Mouse (Mus musculus) frontal cortex, postnatal 10 days (tissue): ENCODE measurements around the gene Igsf21.

Source experiments
- DNase-seq, 2 experiments: peaks; one replicate each; pipeline ENCODE4 v3.0.0; 2022; ENCODE audit warnings: low spot score in 2 of 2, mixed read lengths in 1 of 2

Gene Igsf21

DNA sequence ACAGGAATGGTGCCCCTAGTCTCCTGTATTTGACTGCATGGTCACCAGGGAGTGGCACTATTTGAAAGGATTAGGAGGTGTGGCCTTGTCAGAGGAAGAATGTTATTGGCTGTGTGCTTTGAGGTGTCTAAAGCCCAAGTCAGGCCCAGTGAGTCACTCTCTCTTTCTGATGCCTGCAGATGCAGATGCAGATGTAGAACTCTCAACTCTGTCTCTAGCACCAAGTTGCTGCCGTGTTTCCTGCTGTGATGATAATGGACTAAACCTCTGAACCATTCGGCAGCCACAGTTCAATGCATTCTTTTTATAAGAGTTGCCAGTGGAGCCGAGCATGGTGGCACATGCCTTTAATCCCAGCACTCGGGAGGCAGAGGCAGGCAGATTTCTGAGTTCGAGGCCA is 186.3 kb downstream of the Igsf21 start:
- DNase-seq, result no peak

DNA sequence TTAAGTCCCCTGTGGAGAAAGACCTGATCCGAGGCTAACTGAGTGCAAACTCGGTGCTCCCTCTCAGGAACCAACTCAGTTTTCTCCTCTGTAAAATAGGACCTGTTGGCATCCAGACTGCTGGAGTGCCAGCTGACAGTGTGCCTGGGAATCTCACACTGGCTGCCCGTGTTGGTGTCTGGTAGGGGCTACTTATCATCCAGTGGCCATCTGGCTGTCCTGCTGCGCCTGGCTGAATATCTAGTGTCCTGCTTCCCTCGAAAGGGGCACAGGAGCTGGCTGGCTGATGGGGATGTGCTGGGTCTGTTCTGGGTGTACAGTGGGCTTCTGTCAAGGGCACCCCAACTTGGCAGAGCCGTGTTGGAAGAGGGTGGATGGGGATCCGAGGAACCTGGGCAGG is 193.5 kb downstream of the Igsf21 start:
- DNase-seq, result no peak

DNA sequence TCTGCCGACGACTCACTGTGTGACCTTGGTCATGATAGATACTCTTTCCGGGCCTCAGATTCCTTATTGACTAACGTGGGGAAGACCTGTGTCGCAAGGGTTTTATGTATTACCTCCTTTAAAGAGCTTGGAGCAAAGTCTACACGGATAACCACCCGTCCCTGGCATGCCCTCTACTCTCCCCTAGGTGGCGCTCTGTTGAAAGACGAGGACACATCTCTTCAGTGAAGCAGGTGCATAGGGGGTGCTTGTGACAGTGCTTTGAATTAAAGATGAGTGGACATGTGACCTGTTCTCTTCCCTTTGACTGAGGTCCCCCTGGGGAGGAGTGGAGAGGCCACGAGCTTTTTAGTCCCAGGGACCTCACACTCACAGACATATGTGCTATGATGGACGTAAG is 194.0 kb downstream of the Igsf21 start:
- DNase-seq, result no peak

DNA sequence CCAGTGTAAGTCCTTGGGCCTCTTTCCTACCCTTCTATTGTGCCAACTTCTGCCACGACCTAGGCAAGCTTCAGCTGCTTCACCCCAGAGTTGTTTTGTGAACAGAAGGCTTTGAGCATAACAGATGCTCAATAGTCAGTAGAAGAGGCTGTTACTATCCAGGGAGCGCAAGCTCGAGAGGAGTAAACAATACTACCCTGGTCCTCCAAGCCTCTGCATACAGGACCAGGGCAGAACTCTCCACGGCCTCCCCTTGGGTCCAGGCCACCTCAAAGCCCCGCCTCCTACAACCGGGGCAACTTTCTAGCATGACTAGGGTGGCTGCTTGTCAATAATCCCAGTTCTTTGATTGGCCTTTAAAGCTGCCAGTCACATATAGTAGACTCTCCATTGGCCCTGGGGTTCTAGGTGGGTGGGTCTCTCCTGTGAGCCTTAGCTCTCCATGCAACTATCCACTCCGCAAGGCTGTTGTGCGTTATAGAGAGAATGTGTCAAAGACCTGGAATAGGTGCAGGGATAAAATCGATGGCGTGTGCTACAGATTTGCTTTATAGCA is 198.7 kb downstream of the Igsf21 start:
- DNase-seq, result no peak

DNA sequence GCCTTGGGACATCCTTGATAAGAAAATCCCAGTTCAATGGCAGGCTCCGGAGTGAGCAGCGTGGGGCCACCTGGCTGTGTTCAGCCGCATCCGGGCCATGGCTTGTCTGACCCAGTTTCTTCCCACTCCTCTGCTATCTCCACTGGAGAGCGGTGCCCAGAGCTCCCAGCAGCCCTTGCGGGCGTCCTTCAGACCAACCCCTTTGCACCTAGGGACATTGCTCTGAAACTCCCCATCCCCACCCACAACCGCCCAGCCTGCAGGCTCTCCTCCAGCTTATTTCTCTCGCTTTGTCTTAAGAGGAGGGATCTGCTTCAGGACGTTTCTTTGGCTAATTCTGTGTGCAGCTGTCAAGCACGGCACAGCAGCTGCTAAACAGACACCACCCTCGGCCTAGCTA is 202.6 kb downstream of the Igsf21 start:
- no peak for DNase-seq

DNA sequence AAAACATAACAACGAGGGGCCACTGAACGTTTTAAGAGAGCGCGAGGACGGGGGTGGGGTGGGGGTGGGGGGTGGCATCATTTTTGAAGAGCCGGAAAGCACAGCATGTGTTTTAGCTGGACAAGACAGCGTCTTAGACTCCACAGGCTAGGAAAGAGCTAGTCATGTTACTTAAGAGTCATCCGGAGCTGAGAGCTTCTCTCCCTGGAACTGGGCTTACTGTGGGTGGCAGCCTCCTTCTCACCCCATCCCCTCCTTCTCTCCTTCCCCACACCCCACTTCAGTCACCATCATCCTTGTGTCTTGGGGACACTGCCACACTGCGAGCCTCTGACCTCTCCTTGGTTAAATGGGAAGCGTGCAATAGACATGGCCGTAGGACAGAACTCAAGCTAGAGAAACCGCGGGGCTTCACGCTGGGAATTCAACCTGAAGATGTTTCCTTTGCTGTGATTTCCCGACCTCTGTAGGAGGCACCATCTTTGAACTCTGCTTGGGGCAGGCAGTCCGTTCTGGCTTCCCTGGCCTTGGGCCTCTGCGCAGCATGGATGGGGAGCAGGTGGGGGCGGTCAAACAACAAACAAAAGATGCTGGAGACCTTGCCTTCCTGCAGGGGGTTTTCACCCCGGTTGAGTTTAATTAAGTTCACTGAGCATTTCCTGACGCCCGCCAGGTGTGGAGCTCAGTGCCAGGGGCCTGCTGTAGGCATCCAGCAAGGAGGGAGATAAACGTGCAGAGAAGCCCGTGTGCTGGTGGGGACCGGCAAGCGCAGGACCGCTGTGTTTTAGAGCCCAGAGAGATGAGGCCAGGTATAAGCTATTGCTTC is 207.8 kb downstream of the Igsf21 start:
- no peak for DNase-seq

DNA sequence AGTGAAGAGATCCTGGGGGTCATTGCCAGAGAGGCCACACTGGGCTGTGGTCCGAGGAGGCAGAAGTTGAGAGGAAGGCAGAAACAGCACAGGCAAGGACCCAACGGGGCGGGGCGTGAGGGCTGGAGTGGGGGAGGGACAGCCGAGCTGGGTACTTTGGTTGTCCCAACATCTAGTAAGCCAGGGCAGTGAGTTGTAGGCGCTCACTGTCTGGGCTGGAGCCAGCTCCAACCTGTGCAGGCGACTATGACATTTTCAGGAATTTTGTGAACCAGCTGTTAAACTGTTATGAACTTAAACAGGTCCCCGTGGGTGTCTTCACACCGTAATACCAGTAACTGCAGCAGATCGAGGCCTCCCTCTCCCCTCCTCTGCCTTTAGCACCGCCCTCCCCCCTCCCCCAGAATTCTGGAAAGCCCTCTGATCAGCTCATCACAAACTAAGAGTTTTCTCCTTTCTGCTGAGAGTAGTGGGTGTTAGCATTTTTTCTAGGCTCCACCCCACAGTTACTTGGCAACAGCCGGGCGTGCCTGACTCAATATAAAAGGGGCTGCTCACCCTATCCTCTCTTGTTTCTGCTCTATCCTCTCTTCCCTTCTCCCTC is 208.7 kb downstream of the Igsf21 start:
- peak; percentile 40 to 42 for DNase-seq

DNA sequence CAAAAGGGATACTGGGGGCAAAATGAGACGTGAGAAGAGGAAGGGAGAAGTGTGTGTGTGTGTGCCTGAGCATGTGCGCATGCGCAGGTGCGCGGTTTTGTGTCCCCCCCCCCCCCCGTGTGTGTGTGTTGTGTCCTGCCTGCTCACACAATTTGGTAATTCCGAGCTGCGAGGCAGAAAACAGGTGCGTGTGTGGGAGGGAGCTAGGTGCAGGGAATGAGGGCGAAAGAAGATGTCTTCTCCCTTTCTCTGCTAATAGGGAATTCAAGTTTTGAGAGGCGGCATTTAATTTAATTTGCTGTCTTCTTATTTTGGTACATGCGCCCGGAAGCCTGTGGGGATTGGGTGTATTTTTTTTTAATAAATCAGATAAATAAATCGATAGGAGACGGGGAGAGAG is 211.4 kb downstream of the Igsf21 start:
- no peak for DNase-seq

DNA sequence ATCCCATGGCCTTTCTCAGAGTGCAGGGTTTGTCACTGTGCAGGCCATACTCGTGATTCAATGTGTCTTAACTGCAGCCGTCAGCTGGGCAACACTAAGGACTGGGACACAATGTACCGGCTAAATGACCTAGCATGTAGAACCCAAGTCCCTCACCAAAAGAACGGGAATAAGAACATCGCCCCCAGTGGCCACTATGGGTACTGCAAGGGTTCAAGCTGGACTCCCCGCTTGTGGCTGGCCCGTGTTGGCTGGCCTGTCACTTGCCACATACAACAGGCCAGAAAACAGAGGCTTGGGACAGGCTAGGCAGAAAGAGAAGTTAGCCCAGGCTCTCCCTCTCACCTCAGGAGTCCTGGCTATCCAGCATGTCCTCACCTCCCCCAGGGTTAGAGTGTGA is 213.2 kb downstream of the Igsf21 start:
- no peak for DNase-seq

DNA sequence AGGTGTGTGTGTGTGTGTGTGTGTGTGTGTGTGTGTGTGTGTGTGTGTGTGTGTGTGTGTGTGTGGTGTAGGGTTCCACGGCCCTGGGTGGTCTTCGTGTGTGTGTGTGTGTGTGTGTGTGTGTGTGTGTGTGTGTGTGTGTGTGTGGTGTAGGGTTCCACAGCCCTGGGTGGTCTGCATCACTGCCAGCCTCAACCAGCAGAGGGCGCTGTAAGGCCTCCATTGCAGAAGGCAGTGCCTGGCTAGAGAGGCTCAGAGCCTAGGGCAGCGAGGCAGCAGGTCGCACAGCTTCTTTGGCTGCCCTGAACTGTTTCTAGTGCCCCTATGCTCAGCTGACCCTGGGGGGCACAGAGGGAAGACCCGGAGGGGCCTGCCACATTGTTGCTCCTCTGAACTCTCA is 216.2 kb downstream of the Igsf21 start:
- DNase-seq, result peak in 1 of 2 experiments; percentile 64

DNA sequence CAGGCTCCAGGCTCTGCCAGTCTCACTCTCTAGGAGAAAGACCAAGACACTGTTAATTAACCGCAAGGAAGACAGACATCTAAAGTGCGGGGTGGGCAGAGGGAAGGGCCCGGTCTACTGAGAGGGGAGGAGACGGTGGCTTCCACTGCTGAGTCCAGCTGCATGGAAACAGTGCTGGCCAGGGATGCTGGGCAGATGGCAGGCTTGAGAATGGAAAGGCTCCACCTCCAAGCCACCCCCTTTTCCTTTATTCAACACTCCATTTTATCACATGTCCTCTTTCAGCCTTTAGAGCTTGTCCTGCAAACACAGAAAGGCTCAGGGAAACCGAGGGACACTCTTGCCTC is 216.6 kb downstream of the Igsf21 start:
- peak in 1 of 2 experiments; percentile 39 for DNase-seq

DNA sequence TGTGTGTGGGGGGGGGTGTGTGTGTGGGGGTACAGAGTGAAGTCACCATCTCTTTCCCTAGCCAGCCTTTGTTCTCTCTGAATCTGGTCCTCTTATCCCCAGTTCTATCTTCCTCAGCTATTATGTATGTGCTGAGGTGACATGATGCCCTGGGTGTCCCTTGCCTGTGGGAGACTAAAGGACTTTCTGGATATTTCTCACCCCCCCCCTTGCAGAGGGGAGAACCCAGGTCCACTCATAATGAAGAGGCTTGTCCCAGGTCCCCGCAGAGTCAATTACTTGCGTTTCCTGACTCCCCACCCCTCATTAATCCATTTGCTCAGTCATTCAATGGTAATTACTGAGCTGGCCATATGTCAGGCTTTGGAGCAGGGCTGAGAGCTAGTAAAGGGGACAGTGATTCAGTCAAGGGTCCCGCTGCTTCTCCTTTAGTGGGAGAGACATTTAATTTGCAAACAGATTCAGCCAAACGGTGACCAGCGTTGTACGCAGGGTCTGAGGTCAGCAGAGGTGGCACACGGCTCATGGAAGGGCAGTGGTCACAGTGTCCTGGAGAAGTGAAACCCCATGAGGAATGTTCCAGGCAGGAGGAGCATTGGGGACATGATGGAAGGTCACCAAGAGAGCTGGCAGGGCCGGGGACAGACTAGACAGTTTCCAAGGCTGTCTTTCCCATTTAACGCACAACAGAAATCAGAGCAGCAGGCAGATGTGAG is 217.1 kb downstream of the Igsf21 start:
- no peak for DNase-seq

DNA sequence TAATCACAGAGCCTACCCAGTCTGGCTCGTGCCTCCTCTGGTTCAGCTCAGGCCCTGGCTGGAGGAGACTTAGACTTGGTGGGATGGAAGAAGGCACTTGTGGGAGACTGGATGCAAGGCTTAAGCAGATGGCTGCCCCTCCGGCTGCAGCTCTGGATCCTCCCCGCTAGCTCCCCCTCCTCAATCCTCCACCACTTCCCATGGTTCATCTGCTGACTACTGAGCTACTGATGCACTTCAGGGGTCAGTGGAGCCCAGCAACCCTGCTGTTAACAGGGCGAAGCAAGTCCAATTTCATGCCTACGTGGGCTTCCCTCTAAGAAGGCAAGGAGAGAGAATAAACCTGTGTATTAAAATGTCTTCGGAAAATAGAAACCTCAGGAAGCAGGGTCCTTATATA is 222.8 kb downstream of the Igsf21 start:
- DNase-seq, result no peak

DNA sequence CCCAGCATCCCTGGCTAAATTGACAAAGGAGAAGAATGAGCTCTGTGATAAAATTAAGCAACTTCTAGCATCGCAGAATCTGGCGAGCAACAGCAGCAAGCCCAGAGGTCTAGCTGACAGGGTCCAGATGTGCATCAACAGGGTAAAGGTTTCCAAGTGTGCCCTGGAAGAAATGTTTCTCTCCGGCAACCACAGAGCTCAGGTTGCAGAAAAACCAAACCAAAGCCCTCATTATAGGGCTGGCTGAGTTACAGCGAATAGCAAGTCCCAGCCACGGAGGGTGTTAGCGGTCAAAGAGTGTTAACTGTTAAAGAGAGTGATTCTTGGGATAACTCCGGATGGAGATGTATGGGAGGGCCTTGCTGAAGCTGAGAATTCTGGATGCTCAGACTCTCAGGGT is 230.7 kb downstream of the Igsf21 start:
- DNase-seq, result no peak

DNA sequence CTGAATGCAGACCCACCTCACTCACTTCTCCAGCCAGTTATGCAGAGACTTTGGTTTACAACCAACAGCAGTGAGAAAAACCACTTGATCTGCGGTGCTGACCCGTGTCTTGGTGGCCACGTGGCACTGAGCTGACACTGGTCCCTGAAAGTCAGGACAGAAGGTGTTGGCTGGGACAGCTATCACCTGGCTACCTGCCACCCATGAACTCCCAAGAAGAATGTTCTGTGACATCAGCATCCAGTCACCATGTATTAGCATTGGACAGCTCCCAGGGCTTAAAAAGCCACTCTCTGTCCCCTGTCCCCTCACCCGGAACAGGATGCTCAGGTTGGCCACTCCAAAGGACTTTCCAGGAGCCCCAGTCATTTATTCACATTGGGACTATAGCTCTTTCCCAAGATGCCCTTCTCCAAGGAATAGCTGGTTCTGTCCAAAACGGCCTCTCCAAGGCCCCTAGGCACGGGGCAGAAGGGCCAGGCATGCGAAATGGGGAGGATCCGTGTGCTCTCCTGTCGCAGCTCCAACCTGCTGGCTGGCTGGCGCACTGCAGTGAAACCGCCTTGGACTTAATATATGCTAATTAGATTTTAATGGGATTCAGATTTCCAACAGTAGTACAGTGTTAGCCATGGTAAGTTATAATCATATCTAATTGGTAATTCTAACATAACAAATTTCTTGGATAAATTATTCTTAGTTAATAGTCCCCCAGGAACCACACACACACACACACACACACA is 235.7 kb downstream of the Igsf21 start:
- DNase-seq, result no peak

DNA sequence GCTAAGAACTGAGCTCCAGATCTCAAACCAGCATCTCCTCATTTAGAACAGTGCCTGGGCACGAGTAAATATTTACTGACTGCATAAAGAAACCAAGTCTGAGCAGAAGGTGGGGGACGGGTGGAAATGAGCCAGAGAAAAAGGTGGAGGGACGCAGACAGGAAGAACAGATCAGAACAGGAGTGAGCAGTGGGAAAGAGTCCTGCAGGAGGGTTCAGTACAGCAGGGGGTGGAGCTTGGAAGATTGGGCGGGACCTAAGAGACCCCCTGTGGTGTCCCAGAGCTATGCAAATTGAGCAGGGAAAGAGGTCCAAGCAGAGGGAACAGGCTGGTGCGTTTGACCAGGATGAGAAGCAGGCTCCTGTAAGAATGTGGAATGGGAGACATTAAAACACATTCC is 241.7 kb downstream of the Igsf21 start:
- no peak for DNase-seq

DNA sequence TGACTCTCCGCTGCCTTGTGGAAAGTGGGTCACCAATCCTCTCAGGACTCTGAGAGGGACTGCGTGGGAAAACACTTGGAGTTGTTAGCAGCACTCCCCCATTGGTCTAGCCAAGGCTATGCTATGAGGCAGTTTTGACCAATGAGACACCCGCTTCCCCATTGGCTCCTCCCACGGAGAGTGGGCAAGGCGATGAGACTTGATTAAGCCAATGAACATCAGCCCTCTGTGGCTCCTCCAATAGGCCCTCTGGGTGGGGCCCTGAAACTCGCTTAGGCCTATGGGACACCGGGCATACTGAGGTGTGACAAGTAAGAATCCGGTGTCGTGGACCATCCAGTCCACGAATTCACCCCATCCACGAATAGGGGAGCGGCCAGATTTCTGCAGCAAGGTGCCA is 242.4 kb downstream of the Igsf21 start:
- DNase-seq, result peak in 1 of 2 experiments; percentile 57

DNA sequence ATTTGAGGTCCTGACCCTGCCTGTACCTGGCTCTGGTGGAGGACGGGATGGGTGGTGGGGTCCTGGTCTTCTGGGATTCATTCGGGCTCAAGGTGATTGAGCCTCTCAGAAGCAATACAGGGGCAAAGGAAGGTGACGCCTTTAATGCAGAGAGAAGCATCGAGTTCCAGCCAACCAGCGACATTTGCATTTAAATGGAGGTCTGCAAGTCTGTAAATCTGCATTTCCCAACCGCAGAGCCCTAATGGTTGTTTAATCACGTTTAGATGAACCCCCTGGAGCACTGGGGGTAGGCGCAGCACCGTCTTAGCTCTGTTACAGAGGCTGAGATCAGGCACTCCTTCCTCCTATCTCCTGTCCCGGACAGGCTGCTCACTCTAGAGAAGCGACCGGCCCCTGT is 244.5 kb downstream of the Igsf21 start:
- no peak for DNase-seq

DNA sequence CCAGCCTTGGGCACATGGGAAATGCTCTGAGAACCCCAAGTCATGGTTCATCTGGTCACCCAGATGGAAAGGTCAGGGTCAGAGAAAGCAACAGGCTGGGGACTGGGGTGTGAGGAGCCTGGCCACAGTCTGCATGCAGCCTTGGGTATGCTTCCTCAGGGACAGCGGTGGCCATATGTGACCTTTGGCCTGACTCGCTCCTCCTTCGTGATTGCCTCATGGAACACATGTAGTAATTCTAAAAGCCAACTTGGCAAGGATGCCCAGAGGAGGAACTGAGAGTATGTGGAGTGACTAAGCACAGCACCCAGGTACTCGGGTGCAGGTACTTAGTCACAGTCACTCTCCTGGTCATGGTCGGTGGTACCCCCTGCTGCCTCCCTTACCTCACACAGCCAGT is 245.7 kb downstream of the Igsf21 start:
- DNase-seq, result no peak

DNA sequence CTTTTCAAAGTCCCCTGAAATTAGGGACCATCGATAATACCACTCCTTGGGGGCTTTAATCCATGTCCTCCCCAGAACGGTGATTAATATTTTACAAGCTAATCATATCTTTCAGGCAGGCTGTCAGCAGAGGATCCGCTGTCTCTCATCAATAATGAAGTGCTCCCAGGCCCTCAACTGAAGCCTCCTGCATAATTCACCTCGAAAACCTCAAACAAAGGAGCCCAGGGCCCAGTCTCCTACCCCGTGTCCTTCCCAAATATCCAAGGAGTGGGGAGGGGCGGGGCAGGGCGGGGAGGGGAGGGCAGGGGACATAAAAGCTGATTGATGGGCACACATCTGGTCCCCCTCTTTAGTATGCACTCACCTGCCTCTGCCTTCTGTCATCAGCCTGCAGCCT is 247.6 kb downstream of the Igsf21 start:
- no peak for DNase-seq

DNA sequence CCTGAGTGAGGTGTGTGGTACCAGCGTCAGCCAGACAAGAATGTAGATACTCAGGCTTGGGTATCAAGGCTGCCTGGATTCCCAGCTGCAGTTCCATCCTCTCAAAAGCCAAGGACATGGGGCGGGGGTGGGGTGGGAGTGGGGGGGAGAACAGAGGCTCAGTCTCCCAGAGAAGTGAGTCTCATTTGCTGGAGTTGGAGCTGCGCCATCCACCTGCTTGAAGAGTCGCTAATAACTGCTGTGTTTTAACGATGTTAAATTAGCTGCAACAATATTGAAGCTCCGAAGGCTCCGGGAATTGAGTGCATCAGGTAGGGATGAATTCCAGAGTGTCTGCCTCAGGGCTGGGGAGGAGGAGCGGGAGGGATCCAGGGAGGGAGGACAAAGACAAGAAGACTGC is 250.9 kb downstream of the Igsf21 start:
- no peak for DNase-seq
